8 mouse cellular contexts compared by ENCODE assay signal in genomic region chr17:86962894-86963585, GRCm38 (mm10). TPM values are rescaled to one million over a fixed set of nuclear protein-coding genes. Genes with fewer than 3 reads are reported as not detected.
DNase-seq lines count a peak whose midpoint lies in the region; ATAC-seq and TF ChIP-seq lines count a peak whose summit lies in the region.

Rhoq (plus strand) TSS chr17:86963082.

- no peak for TF ChIP-seq CTCF in embryonic fibroblast, embryonic 13.5 days (IDR thresholded peaks at IDR 0.05; ENCODE audit: borderline replicate concordance, insufficient read depth, low read length)
- no peak for TF ChIP-seq CTCF in kidney, postnatal 0 days (IDR thresholded peaks at IDR 0.05; ENCODE audit: low read depth)

- H3K4me1 ChIP-seq in embryonic fibroblast, embryonic 13.5 days (ENCODE audit: control insufficient read depth, insufficient read depth, low read length) = peaks cover 13% of the 10 kb centered on the region
- peaks cover 67% of the 10 kb centered on the region for H3K4me1 ChIP-seq in heart, embryonic 12.5 days (replicated peaks)
- peaks cover 9% of the 10 kb centered on the region; the same call in 1 of the 2 replicates for H3K4me1 ChIP-seq in kidney, postnatal 0 days (replicated peaks; ENCODE audit: insufficient read depth, low read length)
- peaks cover 22% of the 10 kb centered on the region; the same call in 1 of the 2 replicates for H3K4me1 ChIP-seq in liver, embryonic 12.5 days
- peaks cover 20% of the 10 kb centered on the region; the same call in 1 of the 2 replicates for H3K4me1 ChIP-seq in stomach, embryonic 14.5 days (ENCODE audit: control insufficient read depth, insufficient read depth, low read length)

- peak; percentile 86 to 87 for DNase-seq in B cell, adult 2 months
- peak; percentile 60 to 73 for DNase-seq in adrenal gland, postnatal 4 days (ENCODE audit: low spot score in 2 of 2)
- DNase-seq in kidney, postnatal 0 days (ENCODE audit: low spot score) = peak; percentile 91
- peak; percentile 70 to 81 for DNase-seq in natural killer cell, adult 2 months (ENCODE audit: low spot score in 2 of 2)

- peak; percentile 90 for ATAC-seq in heart, embryonic 12.5 days (ENCODE audit: insufficient number of reproducible peaks, low FRiP score)
- ATAC-seq in kidney, postnatal 0 days (replicated peaks; ENCODE audit: low FRiP score, low read depth) = peak; percentile 91
- peak; percentile 86 for ATAC-seq in liver, embryonic 12.5 days
- peak; percentile 86 for ATAC-seq in stomach, embryonic 14.5 days (ENCODE audit: insufficient number of reproducible peaks, insufficient read depth, low FRiP score, low read depth)

- H3K9me3 ChIP-seq in heart, embryonic 12.5 days (replicated peaks) = no peaks in the 10 kb centered on the region
- no peaks in the 10 kb centered on the region for H3K9me3 ChIP-seq in kidney, postnatal 0 days (replicated peaks; ENCODE audit: low read length)
- no peaks in the 10 kb centered on the region for H3K9me3 ChIP-seq in liver, embryonic 12.5 days (replicated peaks)
- H3K9me3 ChIP-seq in stomach, embryonic 14.5 days (ENCODE audit: control insufficient read depth, low read depth, low read length) = no peaks in the 10 kb centered on the region

- peak; percentile 62 for TF ChIP-seq POLR2A in embryonic fibroblast, embryonic 13.5 days (IDR thresholded peaks at IDR 0.05; ENCODE audit: low read depth, low read length)

- 1% methylated on average over 71 of the region's 86 CpGs for WGBS in heart, embryonic 12.5 days
- WGBS in kidney, postnatal 0 days = 2% methylated on average over 66 of the region's 86 CpGs
- under 1% methylated on average over 81 of the region's 86 CpGs for WGBS in liver, embryonic 12.5 days (ENCODE audit: insufficient replicate concordance)
- under 1% methylated on average over 58 of the region's 86 CpGs for WGBS in stomach, embryonic 14.5 days

- peak within 1 kb of the TSS; percentile 94 for H3K27ac ChIP-seq in embryonic fibroblast, embryonic 13.5 days (ENCODE audit: insufficient read depth, low read length)
- peak within 1 kb of the TSS; percentile 96 for H3K27ac ChIP-seq in heart, embryonic 12.5 days (ENCODE audit: poor library complexity, severe bottlenecking)
- H3K27ac ChIP-seq in kidney, postnatal 0 days = peak within 1 kb of the TSS; percentile 95
- H3K27ac ChIP-seq in liver, embryonic 12.5 days = peak within 1 kb of the TSS; percentile 58
- peak within 1 kb of the TSS; percentile 90 for H3K27ac ChIP-seq in stomach, embryonic 14.5 days (ENCODE audit: low read length)

- no peaks in the 10 kb centered on the region for H3K27me3 ChIP-seq in heart, embryonic 12.5 days (replicated peaks)
- no peaks in the 10 kb centered on the region for H3K27me3 ChIP-seq in kidney, postnatal 0 days (ENCODE audit: insufficient read depth, low read length)
- peaks cover 39% of the 10 kb centered on the region for H3K27me3 ChIP-seq in liver, embryonic 12.5 days (replicated peaks)
- no peaks in the 10 kb centered on the region for H3K27me3 ChIP-seq in stomach, embryonic 14.5 days (ENCODE audit: control insufficient read depth, insufficient read depth, low read length)

- H3K4me2 ChIP-seq in heart, embryonic 12.5 days = peak within 1 kb of the TSS; percentile 90
- H3K4me2 ChIP-seq in kidney, postnatal 0 days (ENCODE audit: low read length) = peak within 1 kb of the TSS; percentile 88
- peak within 1 kb of the TSS; percentile 93 for H3K4me2 ChIP-seq in liver, embryonic 12.5 days
- H3K4me2 ChIP-seq in stomach, embryonic 14.5 days (replicated peaks; ENCODE audit: low read depth, low read length) = peak within 1 kb of the TSS; percentile 87

- peak within 1 kb of the TSS; percentile 73 for H3K4me3 ChIP-seq in embryonic fibroblast, embryonic 13.5 days (ENCODE audit: insufficient read depth, low read length)
- peak within 1 kb of the TSS; percentile 83 for H3K4me3 ChIP-seq in heart, embryonic 12.5 days
- peak within 1 kb of the TSS; percentile 84 for H3K4me3 ChIP-seq in kidney, postnatal 0 days (replicated peaks; ENCODE audit: low read depth, low read length)
- H3K4me3 ChIP-seq in liver, embryonic 12.5 days = peak within 1 kb of the TSS; percentile 69
- H3K4me3 ChIP-seq in stomach, embryonic 14.5 days (ENCODE audit: low read depth, low read length) = peak within 1 kb of the TSS; percentile 65

- peaks cover 10% of the 10 kb centered on the region for H3K36me3 ChIP-seq in heart, embryonic 12.5 days
- no peaks in the 10 kb centered on the region for H3K36me3 ChIP-seq in kidney, postnatal 0 days (ENCODE audit: insufficient read depth, low read length)
- no peaks in the 10 kb centered on the region for H3K36me3 ChIP-seq in liver, embryonic 12.5 days
- H3K36me3 ChIP-seq in stomach, embryonic 14.5 days (ENCODE audit: control insufficient read depth, insufficient read depth, low read length) = no peaks in the 10 kb centered on the region

- H3K9ac ChIP-seq in heart, embryonic 12.5 days = peak within 1 kb of the TSS; percentile 97
- H3K9ac ChIP-seq in kidney, postnatal 0 days (ENCODE audit: low read depth, low read length) = peak within 1 kb of the TSS; percentile 92
- peak within 1 kb of the TSS; percentile 74 for H3K9ac ChIP-seq in liver, embryonic 12.5 days
- H3K9ac ChIP-seq in stomach, embryonic 14.5 days (replicated peaks; ENCODE audit: low read depth, low read length) = peak within 1 kb of the TSS; percentile 89

RNA-seq across cellular contexts. Expression of gene Rhoq, which starts in this region (rescaled TPM):
- total RNA-seq in adrenal gland, postnatal 4 days (2021) = 10 to 100 TPM; 46.0 to 46.9 TPM
- polyA plus RNA-seq in embryonic fibroblast, embryonic 13.5 days (2011; ENCODE audit: insufficient read length, low read depth, missing spikeins) = 177 and 187 TPM in 2 replicates
- polyA plus RNA-seq in heart, embryonic 12.5 days (2016; fragmentation: Nextera tagmentation; extraction: Ambion mirVana) = 28.4 and 32.6 TPM in 2 replicates
- polyA plus RNA-seq in kidney, postnatal 0 days (2015; fragmentation: Nextera tagmentation; extraction: Ambion mirVana) = 12.7 and 13.0 TPM in 2 replicates
- polyA plus RNA-seq in liver, embryonic 12.5 days (2016; fragmentation: Nextera tagmentation; extraction: Ambion mirVana) = 2.7 and 3.6 TPM in 2 replicates
- 22.1 and 24.3 TPM in 2 replicates for polyA plus RNA-seq in stomach, embryonic 14.5 days (2014; fragmentation: Nextera tagmentation; extraction: Ambion mirVana)

Comparison
In these comparisons a context has a peak if more than half of its experiments do, and no peak if none do; other contexts are left out.
1. Peak in every context shown above with its lines: DNase-seq, ATAC-seq, H3K4me3 ChIP-seq and H3K27ac ChIP-seq.